Mouse (Mus musculus) G1E (cell line): ENCODE measurements around the gene Utp20.

Source experiments
- CTCF ChIP-seq: IDR thresholded peaks from 2 replicates; pipeline ENCODE4 v1.5.1; 2012; ENCODE audit warnings: low read depth, low read length, inconsistent platforms, mixed read lengths
- GATA1 ChIP-seq: IDR thresholded peaks from 2 replicates; pipeline ENCODE4 v1.6.1; 2012; ENCODE audit warnings: borderline replicate concordance, low read length, inconsistent platforms, mixed read lengths
- GATA2 ChIP-seq: IDR thresholded peaks from 2 replicates; pipeline ENCODE4 v1.6.1; 2012; ENCODE audit warnings: low read depth, low read length, inconsistent platforms, borderline replicate concordance
- POLR2AphosphoS5 ChIP-seq: IDR thresholded peaks from 2 replicates; pipeline ENCODE4 v1.6.1; 2012; ENCODE audit warnings: low read depth, low read length, inconsistent platforms; ENCODE audit not compliant: insufficient replicate concordance

- TF ChIP-seq CTCF (no peak), GATA1 (no peak), GATA2 (no peak), POLR2AphosphoS5 (no peak)
Observed at GRCm38 (mm10) chr10:88828361-88828760, 1.8 kb upstream of the Utp20 start.
